Mouse (Mus musculus): ENCODE measurements at regions not wholly inside any gene's neighbourhood (a gene's known extent, or its start where the extent isn't known, plus 50 kb on each side); places are given as distances from the start of the nearest gene placed in this dataset.

DNA sequence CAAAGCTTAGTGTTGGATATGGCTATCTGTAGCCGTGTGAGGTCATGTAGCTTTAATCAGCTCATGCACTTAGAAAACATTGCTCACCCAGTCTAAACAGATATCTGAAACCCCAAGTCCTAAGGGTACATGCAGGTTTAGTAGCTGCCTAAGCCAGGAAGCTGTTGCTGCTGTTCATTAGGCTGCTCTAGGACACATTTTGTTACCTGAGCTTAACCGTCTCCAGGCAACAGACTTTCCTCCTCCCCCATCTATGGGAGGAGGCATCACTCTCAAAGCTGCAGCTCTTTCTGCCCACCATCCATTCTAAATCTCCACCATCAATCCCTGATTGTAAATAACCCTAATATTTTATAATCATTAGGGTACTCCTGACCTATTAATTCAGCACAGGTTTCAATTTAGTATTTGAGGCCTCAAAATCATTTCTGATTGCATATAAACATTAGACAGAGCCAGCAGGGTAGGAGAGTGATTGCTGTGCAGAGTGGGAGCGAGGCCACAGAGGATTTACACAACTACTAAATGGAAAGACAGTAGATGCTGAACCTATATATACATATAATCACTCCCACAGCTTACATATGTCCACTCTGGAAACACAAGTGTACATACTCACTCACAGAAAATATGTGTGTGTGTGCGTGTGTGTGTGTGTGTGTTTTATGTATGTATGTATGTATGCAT is 118.9 kb upstream of the Tbl1x start:
- H3K27ac ChIP-seq (ENCODE audit: control insufficient read depth, insufficient read depth, low read depth, low read length, poor library complexity), result no peak overlapping the region
- H3K4me1 ChIP-seq (ENCODE audit: control insufficient read depth, insufficient read depth, low read length), result no peaks in the 10 kb centered on the region
- H3K4me3 ChIP-seq (replicated peaks; ENCODE audit: control insufficient read depth, low read depth, low read length), result no peak overlapping the region
- TF ChIP-seq CTCF (IDR thresholded peaks at IDR 0.05; ENCODE audit: control insufficient read depth, insufficient read depth, low read length) (no peak), POLR2A (IDR thresholded peaks at IDR 0.05; ENCODE audit: borderline replicate concordance, control insufficient read depth, low read depth, low read length) (no peak)
- WGBS, result 76% methylated on average over 4 of the region's 4 CpGs

DNA sequence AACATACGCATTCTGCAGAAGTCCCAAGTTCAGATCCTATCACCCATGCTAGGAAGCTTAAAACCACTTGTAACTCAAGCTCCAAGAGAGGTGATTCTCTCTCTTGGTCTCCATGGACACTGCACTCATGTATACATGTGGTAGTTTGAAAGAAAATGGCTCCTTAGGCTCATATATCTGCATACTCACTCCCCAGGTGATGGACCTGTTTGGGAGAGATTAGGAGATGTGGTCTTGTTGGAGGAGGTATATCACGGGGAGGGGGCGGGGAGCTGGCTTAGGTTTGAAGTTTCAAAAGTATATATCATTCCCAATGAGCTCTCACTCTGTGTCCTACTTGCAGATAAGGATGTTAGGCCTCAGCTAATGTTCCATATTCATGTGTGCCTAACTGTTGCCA is 103.9 kb upstream of the Tbl1x start:
- no peaks in the 10 kb centered on the region for H3K4me1 ChIP-seq (ENCODE audit: control insufficient read depth, insufficient read depth, low read length)
- no peak overlapping the region for H3K4me3 ChIP-seq (replicated peaks; ENCODE audit: control insufficient read depth, low read depth, low read length)
- 67% methylated on average over 3 of the region's 3 CpGs for WGBS
- no peak for TF ChIP-seq CTCF (IDR thresholded peaks at IDR 0.05; ENCODE audit: control insufficient read depth, insufficient read depth, low read length)
- no peak for TF ChIP-seq POLR2A (IDR thresholded peaks at IDR 0.05; ENCODE audit: borderline replicate concordance, control insufficient read depth, low read depth, low read length)
- no peak overlapping the region for H3K27ac ChIP-seq (ENCODE audit: control insufficient read depth, insufficient read depth, low read depth, low read length, poor library complexity)

DNA sequence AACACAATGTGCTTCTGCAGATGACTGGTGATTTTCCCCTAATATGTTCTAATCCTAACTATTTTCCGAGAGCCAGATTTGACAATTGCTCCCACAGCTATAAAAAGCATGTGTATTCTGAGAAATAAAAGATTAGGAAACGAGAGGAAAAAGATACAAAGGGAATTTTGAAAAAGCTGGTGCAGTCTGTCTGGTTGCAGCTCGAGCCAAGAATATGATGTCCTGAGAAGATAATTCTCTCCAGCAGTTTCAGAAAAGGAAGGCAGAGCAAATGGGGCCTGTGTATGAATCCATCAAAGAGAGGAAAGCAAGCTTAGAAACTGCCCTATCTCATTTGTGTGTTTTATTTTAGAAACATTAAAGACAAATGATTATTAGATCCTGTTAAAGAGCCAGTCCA is 102.9 kb upstream of the Tbl1x start:
- Histone ChIP-seq H3K27ac (ENCODE audit: control insufficient read depth, insufficient read depth, low read depth, low read length, poor library complexity) (no peak overlapping the region), H3K4me1 (ENCODE audit: control insufficient read depth, insufficient read depth, low read length) (no peaks in the 10 kb centered on the region), H3K4me3 (replicated peaks; ENCODE audit: control insufficient read depth, low read depth, low read length) (no peak overlapping the region)
- TF ChIP-seq POLR2A (IDR thresholded peaks at IDR 0.05; ENCODE audit: borderline replicate concordance, control insufficient read depth, low read depth, low read length) (no peak), CTCF (IDR thresholded peaks at IDR 0.05; ENCODE audit: control insufficient read depth, insufficient read depth, low read length) (no peak)
- 65% methylated on average over 3 of the region's 3 CpGs for WGBS

DNA sequence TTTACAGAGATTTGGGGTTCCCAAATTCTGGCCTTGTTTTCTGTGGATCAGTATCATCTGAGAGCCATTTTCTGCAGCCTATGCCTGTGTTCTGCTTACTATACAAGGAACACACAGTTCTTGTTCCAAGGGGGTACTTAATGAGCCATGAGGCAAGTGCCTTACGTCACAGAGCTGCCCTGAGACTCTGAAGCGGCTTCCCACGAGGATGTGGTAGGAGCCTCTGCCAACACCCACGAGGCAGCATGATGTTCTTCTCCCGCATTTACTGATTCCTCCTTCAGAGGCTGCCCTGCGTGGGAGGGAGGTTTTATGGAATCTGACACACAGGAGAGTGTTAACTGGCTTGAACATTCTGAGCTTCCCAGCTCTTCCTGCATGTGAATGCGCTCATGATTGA is 101.4 kb upstream of the Tbl1x start:
- Histone ChIP-seq H3K4me3 (replicated peaks; ENCODE audit: control insufficient read depth, low read depth, low read length) (no peak overlapping the region), H3K4me1 (ENCODE audit: control insufficient read depth, insufficient read depth, low read length) (0 out of 2 replicates have a peak, but pooled peaks cover 1% of the 10 kb centered on the region), H3K27ac (ENCODE audit: control insufficient read depth, insufficient read depth, low read depth, low read length, poor library complexity) (no peak overlapping the region)
- WGBS, result 60% methylated on average over 7 of the region's 7 CpGs
- TF ChIP-seq POLR2A (IDR thresholded peaks at IDR 0.05; ENCODE audit: borderline replicate concordance, control insufficient read depth, low read depth, low read length) (no peak), CTCF (IDR thresholded peaks at IDR 0.05; ENCODE audit: control insufficient read depth, insufficient read depth, low read length) (no peak)

DNA sequence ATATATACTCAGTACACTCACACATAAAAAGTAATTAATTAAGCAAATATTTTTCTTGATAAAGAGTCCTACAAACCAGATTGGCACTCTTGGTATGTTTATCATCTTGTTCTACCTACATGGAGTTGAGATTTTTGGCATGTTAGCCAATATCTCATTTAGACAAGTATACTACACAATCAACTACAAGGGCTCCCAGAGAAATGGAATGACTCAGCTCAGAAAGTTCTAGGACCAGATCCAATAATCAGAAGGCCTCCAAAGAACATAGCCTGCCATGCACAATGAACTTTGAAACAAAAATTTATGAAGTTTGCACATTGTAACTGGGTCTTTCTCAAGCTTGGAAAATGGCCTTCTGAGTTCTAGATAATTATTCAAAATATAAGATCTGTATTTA is 100.0 kb upstream of the Tbl1x start:
- 0 out of 2 replicates have a peak, but pooled peaks cover 1% of the 10 kb centered on the region for H3K4me1 ChIP-seq (ENCODE audit: control insufficient read depth, insufficient read depth, low read length)
- H3K27ac ChIP-seq (ENCODE audit: control insufficient read depth, insufficient read depth, low read depth, low read length, poor library complexity), result no peak overlapping the region
- no peak overlapping the region for H3K4me3 ChIP-seq (replicated peaks; ENCODE audit: control insufficient read depth, low read depth, low read length)
- TF ChIP-seq CTCF (IDR thresholded peaks at IDR 0.05; ENCODE audit: control insufficient read depth, insufficient read depth, low read length) (no peak), POLR2A (IDR thresholded peaks at IDR 0.05; ENCODE audit: borderline replicate concordance, control insufficient read depth, low read depth, low read length) (no peak)

DNA sequence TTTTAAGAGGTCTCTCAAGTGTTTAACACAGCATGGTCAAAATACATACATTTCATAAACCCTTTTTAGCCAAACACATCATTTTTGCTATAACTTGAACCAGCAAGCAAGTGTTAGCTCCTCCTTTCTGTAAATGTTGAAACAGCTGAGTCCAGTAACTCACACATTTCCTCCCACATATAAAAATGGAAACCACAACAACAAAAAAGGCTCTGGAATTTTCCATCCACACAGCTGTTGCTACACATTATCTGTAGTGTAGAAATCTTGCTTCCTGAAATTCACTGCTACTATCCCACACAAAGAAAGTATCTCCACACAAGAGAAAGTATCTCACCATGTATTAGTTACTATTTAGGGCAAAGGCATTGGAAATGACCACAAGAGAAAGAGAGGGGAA is 96.7 kb upstream of the Tbl1x start:
- Histone ChIP-seq H3K4me1 (ENCODE audit: control insufficient read depth, insufficient read depth, low read length) (0 out of 2 replicates have a peak, but pooled peaks cover 1% of the 10 kb centered on the region), H3K4me3 (replicated peaks; ENCODE audit: control insufficient read depth, low read depth, low read length) (no peak overlapping the region), H3K27ac (ENCODE audit: control insufficient read depth, insufficient read depth, low read depth, low read length, poor library complexity) (no peak overlapping the region)
- TF ChIP-seq CTCF (IDR thresholded peaks at IDR 0.05; ENCODE audit: control insufficient read depth, insufficient read depth, low read length) (no peak), POLR2A (IDR thresholded peaks at IDR 0.05; ENCODE audit: borderline replicate concordance, control insufficient read depth, low read depth, low read length) (no peak)

DNA sequence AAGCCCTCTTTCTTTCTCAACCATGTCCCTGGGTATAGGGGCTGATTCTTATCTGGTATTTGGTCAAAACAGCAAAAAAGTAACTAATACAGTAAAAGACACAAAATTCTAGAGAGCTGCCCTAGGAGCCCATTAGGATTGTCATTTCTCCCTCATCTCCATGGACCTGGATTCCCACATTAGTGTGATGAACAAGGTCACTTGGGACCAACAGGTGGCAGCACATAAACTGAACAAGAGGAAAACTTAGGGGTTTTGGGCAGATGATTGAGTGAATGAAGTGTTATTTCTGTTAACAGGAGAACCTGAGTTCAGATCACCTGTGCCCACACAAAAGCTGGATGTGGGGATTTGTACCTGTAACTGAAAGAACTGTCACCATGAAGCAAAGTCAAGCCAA is 93.0 kb upstream of the Tbl1x start:
- no peak for TF ChIP-seq POLR2A (IDR thresholded peaks at IDR 0.05; ENCODE audit: borderline replicate concordance, control insufficient read depth, low read depth, low read length)
- TF ChIP-seq CTCF (IDR thresholded peaks at IDR 0.05; ENCODE audit: control insufficient read depth, insufficient read depth, low read length), result no peak
- H3K4me1 ChIP-seq (ENCODE audit: control insufficient read depth, insufficient read depth, low read length), result 0 out of 2 replicates have a peak, but pooled peaks cover 1% of the 10 kb centered on the region
- no peak overlapping the region for H3K4me3 ChIP-seq (replicated peaks; ENCODE audit: control insufficient read depth, low read depth, low read length)
- no peak overlapping the region for H3K27ac ChIP-seq (ENCODE audit: control insufficient read depth, insufficient read depth, low read depth, low read length, poor library complexity)

DNA sequence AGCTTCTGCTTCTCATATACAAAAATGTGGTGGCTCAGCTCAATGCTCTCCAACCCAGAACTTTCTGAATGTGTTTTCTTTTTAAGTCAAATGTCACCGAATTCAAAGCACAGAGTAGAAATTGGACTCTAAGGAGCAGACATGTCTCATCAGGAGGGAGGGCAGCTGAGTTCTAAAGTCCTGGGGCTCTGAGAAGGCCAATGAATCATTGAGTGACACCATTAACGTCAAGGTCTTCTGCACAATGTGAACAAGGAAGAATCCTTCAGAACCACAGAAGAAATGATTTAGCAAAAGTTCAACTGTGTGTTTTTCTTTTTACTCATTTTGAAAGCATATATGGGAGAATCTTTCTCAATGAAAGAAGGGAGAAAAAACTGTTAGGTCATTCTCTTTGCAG is 88.6 kb upstream of the Tbl1x start:
- no peak for TF ChIP-seq CTCF (IDR thresholded peaks at IDR 0.05; ENCODE audit: control insufficient read depth, insufficient read depth, low read length)
- no peak for TF ChIP-seq POLR2A (IDR thresholded peaks at IDR 0.05; ENCODE audit: borderline replicate concordance, control insufficient read depth, low read depth, low read length)
- H3K4me3 ChIP-seq (replicated peaks; ENCODE audit: control insufficient read depth, low read depth, low read length), result no peak overlapping the region
- 63% methylated on average over 2 of the region's 2 CpGs for WGBS
- H3K27ac ChIP-seq (ENCODE audit: control insufficient read depth, insufficient read depth, low read depth, low read length, poor library complexity), result no peak overlapping the region
- no peaks in the 10 kb centered on the region for H3K4me1 ChIP-seq (ENCODE audit: control insufficient read depth, insufficient read depth, low read length)
